Mouse (Mus musculus): ENCODE measurements around the gene Nek6.

DNA sequence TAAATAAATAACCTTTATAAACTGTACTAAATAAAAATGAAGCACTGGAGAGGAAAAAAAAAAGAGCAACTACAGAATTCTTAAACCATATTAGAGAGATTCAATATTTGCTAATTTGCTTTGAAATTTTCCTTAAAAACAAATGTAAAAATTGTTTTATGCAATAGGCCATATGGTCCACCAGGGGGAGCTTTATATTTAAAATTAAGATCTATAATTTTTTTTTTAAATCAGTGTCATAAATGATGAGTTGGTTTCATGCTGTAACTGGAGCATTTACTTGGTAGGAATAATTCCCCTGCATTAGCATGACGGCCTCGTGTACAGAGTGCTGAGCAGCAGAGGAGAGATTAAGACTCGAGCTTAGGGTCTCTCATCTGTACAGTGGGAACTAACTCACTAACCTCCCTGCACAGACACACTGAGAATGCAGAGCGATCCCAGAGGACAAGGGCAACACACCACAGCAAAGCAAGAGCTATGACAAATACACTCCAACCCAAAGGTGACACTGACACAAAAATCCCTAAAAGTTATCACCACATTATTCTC is 126.3 kb downstream of the Nek6 start:
- TF ChIP-seq POLR2A (IDR thresholded peaks at IDR 0.05; ENCODE audit: control insufficient read depth, extremely low read depth, insufficient read depth, low read length, poor library complexity) (no peak), CTCF (IDR thresholded peaks at IDR 0.05; ENCODE audit: borderline replicate concordance, control insufficient read depth, extremely low read depth, insufficient read depth, low read length, poor library complexity) (no peak)

Data from thymus, adult 2 months (tissue).